Mouse (Mus musculus): ENCODE data around the gene Npnt.

GRCm38 (mm10) chr3:132887074-132887848, 62.8 kb downstream of the Npnt start:
- TF ChIP-seq HCFC1 (IDR thresholded peaks at IDR 0.05; ENCODE audit: borderline replicate concordance, insufficient read depth, low read length), result no peak
- TF ChIP-seq ZNF384 (IDR thresholded peaks at IDR 0.05; ENCODE audit: low read depth, low read length), result no peak
- no peak for TF ChIP-seq ZC3H11A (IDR thresholded peaks at IDR 0.05; ENCODE audit: borderline replicate concordance, low read depth, low read length)

Data from ES-E14 (cell line).